Mouse (Mus musculus) myocyte (in vitro differentiated cells): ENCODE measurements at regions not wholly inside any gene's neighbourhood (a gene's known extent, or its start where the extent isn't known, plus 50 kb on each side); places are given as distances from the start of the nearest gene placed in this dataset.

Source experiments
- H3K27me3 ChIP-seq: one replicate; pipeline ENCODE4 v1.6.1; 2011; ENCODE audit not compliant: control insufficient read depth, insufficient read depth, insufficient read length
- H3K36me3 ChIP-seq: one replicate; pipeline ENCODE4 v1.6.1; 2011; ENCODE audit not compliant: control insufficient read depth, insufficient read depth
- H3K4me2 ChIP-seq: one replicate; pipeline ENCODE4 v1.6.1; 2011; ENCODE audit warnings: low read depth, control low read depth
- H3K4me3 ChIP-seq: one replicate; pipeline ENCODE4 v1.5.1; 2011; ENCODE audit warnings: mild to moderate bottlenecking, control low read depth, moderate library complexity
- H3K79me2 ChIP-seq: one replicate; pipeline ENCODE4 v1.6.1; 2011; ENCODE audit not compliant: control insufficient read depth, insufficient read depth
- H3ac ChIP-seq: one replicate; pipeline ENCODE4 v1.6.1; 2011; ENCODE audit not compliant: control insufficient read depth, insufficient read length
- CEBPB ChIP-seq: IDR thresholded peaks from 2 replicates; pipeline ENCODE4 v1.6.1; 2011; ENCODE audit warnings: mild to moderate bottlenecking, moderate library complexity; ENCODE audit not compliant: poor library complexity, insufficient read depth, severe bottlenecking
- E2F4 ChIP-seq: IDR thresholded peaks from one replicate; pipeline ENCODE4 v1.6.1; 2011; ENCODE audit warnings: mild to moderate bottlenecking, control low read depth, moderate library complexity; ENCODE audit not compliant: insufficient read depth
- MAX ChIP-seq: IDR thresholded peaks from one replicate; pipeline ENCODE4 v1.6.1; 2011; ENCODE audit warnings: low read depth, mild to moderate bottlenecking, control low read depth
- MYOD1 ChIP-seq, 3 experiments: IDR thresholded peaks; one replicate each; pipeline ENCODE4 v1.6.1; 2011; ENCODE audit warnings: control low read depth in 2 of 3, low read depth in 2 of 3, mild to moderate bottlenecking in 2 of 3, moderate library complexity in 1 of 3; ENCODE audit not compliant: insufficient read length in 2 of 3, control insufficient read depth in 1 of 3
- MYOG ChIP-seq, 3 experiments: IDR thresholded peaks; one replicate each; pipeline ENCODE4 v1.6.1; 2011; ENCODE audit warnings: control low read depth in 2 of 3, low read depth in 2 of 3, mild to moderate bottlenecking in 2 of 3; ENCODE audit not compliant: insufficient read length in 2 of 3, control insufficient read depth in 1 of 3, insufficient read depth in 1 of 3
- POLR2A ChIP-seq: IDR thresholded peaks from one replicate; pipeline ENCODE4 v1.6.1; 2011; ENCODE audit warnings: low read depth, mild to moderate bottlenecking, control low read depth, moderate library complexity; ENCODE audit not compliant: insufficient read length
- POLR2AphosphoS2 ChIP-seq: IDR thresholded peaks from one replicate; pipeline ENCODE4 v1.6.1; 2011; ENCODE audit warnings: low read depth, control low read depth; ENCODE audit not compliant: insufficient read length
- REST ChIP-seq: IDR thresholded peaks from one replicate; pipeline ENCODE4 v1.6.1; 2011; ENCODE audit warnings: mild to moderate bottlenecking, control low read depth, moderate library complexity; ENCODE audit not compliant: insufficient read depth, insufficient read length
- SRF ChIP-seq: IDR thresholded peaks from one replicate; pipeline ENCODE4 v1.6.1; 2011; ENCODE audit warnings: low read depth; ENCODE audit not compliant: control insufficient read depth, insufficient read length
- TCF12 ChIP-seq: IDR thresholded peaks from one replicate; pipeline ENCODE4 v1.6.1; 2011; ENCODE audit warnings: mild to moderate bottlenecking, control low read depth; ENCODE audit not compliant: poor library complexity, insufficient read depth, severe bottlenecking
- TCF3 ChIP-seq: IDR thresholded peaks from one replicate; pipeline ENCODE4 v1.6.1; 2011; ENCODE audit warnings: low read depth, control low read depth; ENCODE audit not compliant: insufficient read length
- USF1 ChIP-seq: IDR thresholded peaks from one replicate; pipeline ENCODE4 v1.6.1; 2011; ENCODE audit warnings: low read depth, mild to moderate bottlenecking, control low read depth, moderate library complexity

DNA sequence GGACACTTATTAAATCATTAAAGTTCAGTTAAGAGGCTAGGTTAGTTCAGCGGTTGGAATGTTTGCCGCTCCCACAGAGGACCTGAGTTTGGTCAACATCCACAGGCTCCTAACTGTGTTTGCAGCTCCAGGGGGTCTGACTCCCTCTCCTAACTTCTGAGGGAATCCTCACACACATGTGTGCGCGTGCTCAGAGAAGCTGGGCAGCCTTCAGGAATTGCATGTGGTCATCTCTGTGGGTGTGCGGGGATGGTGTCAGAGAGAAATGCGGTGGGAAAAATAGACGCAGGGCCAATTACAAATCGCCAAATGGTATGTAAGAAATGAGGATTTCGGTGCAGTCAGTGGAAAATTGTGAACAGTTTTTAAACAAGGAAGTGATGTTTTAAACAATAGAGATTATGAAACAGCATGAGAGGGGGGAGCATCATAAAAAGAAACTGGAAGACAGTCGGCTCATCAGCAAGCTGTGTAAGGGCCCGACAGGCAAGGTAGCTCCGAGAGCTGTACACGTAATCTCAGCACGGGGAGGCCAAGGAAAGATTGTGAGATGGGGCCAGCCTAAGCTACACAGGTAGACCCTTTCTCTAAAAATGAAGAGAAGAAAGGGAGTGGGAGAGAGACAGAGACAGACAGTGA is 53.9 kb upstream of the Tmem170b start:
- TF ChIP-seq POLR2A (no peak), CEBPB (no peak), TCF12 (no peak), REST (no peak), TCF3 (no peak), USF1 (no peak), MYOD1 (IDR thresholded peaks at IDR 0.05; ENCODE audit: control insufficient read depth in 1 of 3, insufficient read length in 2 of 3, low read depth in 2 of 3) (no peak), MAX (no peak), POLR2AphosphoS2 (no peak), MYOG (IDR thresholded peaks at IDR 0.05; ENCODE audit: control insufficient read depth in 1 of 3, insufficient read depth in 1 of 3, insufficient read length in 2 of 3, low read depth in 2 of 3) (no peak), SRF (no peak)
- Histone ChIP-seq H3ac (no peak overlapping the region), H3K36me3 (no peaks in the 10 kb centered on the region), H3K79me2 (no peaks in the 10 kb centered on the region), H3K4me2 (no peak overlapping the region), H3K27me3 (no peaks in the 10 kb centered on the region), H3K4me3 (no peak overlapping the region)

DNA sequence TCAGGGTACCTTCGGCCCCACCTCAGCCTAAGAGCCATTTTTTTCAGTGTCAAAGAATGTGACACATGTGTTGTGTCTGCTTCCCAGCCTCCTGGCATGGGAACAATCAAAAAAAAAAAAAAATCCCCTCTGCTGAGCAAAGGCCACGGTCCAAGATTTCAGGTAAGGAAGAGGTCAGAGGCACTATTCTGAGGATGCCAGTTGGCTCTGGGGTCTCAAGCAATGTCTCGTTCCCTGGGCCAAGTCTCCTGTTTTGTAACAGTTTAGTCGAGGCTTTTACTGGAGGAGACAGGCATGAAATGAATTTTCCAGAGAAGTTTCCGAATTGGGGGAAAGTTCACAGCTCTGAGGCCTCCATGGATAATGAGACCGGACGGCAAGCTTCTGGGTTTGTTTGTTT is 51.3 kb upstream of the Tmem170b start:
- H3K4me2 ChIP-seq: no peak overlapping the region
- no peaks in the 10 kb centered on the region for H3K79me2 ChIP-seq
- no peaks in the 10 kb centered on the region for H3K27me3 ChIP-seq
- H3K4me3 ChIP-seq: no peak overlapping the region
- H3ac ChIP-seq: no peak overlapping the region
- no peak for TF ChIP-seq E2F4
- no peak for TF ChIP-seq MYOD1 (IDR thresholded peaks at IDR 0.05; ENCODE audit: control insufficient read depth in 1 of 3, insufficient read length in 2 of 3, low read depth in 2 of 3)
- TF ChIP-seq TCF12: no peak
- no peak for TF ChIP-seq MAX
- TF ChIP-seq POLR2AphosphoS2: no peak
- TF ChIP-seq CEBPB: no peak
- no peak for TF ChIP-seq REST
- TF ChIP-seq SRF: no peak
- TF ChIP-seq POLR2A: no peak
- no peak for TF ChIP-seq USF1
- TF ChIP-seq MYOG (IDR thresholded peaks at IDR 0.05; ENCODE audit: control insufficient read depth in 1 of 3, insufficient read depth in 1 of 3, insufficient read length in 2 of 3, low read depth in 2 of 3): no peak
- TF ChIP-seq TCF3: no peak
- H3K36me3 ChIP-seq: no peaks in the 10 kb centered on the region
